Mouse (Mus musculus) lung, adult 2 months (tissue): ENCODE data around the gene Zcchc2. TPM values are rescaled to one million over a fixed set of nuclear protein-coding genes. Genes with fewer than 3 reads are reported as not detected.

Experiments used
- DNase-seq: peaks from one replicate; pipeline ENCODE4 v3.0.0; 2022
- H3K4me1 ChIP-seq: fragments of 200-500 bp; 2 replicates; pipeline ENCODE4 v1.6.1; 2011; ENCODE audit warnings: low read length; ENCODE audit not compliant: control insufficient read depth, insufficient read depth
- H3K4me3 ChIP-seq: fragments of 200-500 bp; replicated peaks from 2 replicates; pipeline ENCODE3; 2011; ENCODE audit warnings: low read depth, mild to moderate bottlenecking, control low read depth, low read length; ENCODE audit errors: extremely low read depth
- CTCF ChIP-seq: fragments of 200-500 bp; IDR thresholded peaks from 2 replicates; pipeline ENCODE4 v1.5.1; 2011; ENCODE audit warnings: mild to moderate bottlenecking, low read length, control low read depth; ENCODE audit not compliant: insufficient read depth
- POLR2A ChIP-seq: fragments of 200-500 bp; IDR thresholded peaks from 2 replicates; pipeline ENCODE4 v1.6.1; 2011; ENCODE audit warnings: low read depth, mild to moderate bottlenecking, control low read depth, low read length, borderline replicate concordance; ENCODE audit errors: extremely low read depth
- WGBS: fragments of 180-500 bp; shearing (Covaris S2); methylation state at CpG from one replicate; pipeline ENCODE4 v1.1.7; 2018; 5-methylcytosine and 5-hydroxymethylcytosine counted together
- polyA plus RNA-seq: library from polyadenylated mRNA; depleted of rRNA; stranded (reverse); fragments of >200 nt; gene quantifications from 2 replicates; pipeline ENCODE4 v1.2.3, GENCODE M21; 2012

Zcchc2 gene
- polyA plus RNA-seq, 1 experiment: 13.6 TPM

DNA sequence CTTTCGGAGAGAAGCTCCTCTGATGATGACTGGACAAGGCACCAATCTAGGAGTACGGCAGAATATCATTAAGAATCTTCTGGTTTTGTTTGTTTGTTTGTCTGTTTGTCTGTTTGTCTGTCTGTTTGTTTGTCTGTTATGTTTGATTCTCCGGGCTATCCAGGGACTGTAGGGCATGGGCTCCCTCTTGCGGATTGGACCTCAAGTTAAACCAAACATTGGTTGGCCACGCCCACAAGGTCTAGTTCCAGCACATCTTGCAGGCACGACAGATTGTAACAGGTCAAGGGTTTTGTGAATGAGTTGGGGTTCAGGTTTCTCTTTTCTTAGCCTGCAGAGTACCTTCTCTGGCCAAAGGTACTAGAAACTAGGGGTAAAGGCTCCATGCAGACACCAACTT is 64.8 kb downstream of the Zcchc2 start:
- peak; percentile 2 for DNase-seq
- no peak overlapping the region for H3K4me3 ChIP-seq
- no peaks in the 10 kb centered on the region for H3K4me1 ChIP-seq
- TF ChIP-seq POLR2A: no peak
- no peak for TF ChIP-seq CTCF
- WGBS: 68% methylated on average over 6 of the region's 6 CpGs

DNA sequence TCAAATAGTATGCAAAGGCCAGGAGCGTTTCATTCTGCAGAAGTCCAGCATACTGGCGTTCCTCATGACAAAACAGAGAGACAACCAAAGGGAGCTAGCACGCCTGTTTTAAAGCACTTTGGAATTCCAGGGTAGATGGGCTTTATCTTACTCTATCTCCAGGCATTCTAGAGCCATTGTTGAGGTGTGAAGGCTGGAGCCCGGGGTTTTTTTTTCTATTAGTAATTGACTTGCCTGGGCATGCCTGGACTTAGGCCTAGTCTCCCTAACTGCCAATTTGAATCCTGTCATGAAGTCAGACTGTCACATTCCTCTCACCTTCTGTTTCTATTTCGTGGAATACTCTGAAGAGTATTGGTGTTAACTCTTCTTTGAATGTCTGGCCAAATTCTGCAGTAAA is 68.1 kb downstream of the Zcchc2 start:
- DNase-seq: no peak
- TF ChIP-seq POLR2A (no peak), CTCF (no peak)
- no peaks in the 10 kb centered on the region for H3K4me1 ChIP-seq
- WGBS: 70% methylated on average over 5 of the region's 5 CpGs
- no peak overlapping the region for H3K4me3 ChIP-seq

DNA sequence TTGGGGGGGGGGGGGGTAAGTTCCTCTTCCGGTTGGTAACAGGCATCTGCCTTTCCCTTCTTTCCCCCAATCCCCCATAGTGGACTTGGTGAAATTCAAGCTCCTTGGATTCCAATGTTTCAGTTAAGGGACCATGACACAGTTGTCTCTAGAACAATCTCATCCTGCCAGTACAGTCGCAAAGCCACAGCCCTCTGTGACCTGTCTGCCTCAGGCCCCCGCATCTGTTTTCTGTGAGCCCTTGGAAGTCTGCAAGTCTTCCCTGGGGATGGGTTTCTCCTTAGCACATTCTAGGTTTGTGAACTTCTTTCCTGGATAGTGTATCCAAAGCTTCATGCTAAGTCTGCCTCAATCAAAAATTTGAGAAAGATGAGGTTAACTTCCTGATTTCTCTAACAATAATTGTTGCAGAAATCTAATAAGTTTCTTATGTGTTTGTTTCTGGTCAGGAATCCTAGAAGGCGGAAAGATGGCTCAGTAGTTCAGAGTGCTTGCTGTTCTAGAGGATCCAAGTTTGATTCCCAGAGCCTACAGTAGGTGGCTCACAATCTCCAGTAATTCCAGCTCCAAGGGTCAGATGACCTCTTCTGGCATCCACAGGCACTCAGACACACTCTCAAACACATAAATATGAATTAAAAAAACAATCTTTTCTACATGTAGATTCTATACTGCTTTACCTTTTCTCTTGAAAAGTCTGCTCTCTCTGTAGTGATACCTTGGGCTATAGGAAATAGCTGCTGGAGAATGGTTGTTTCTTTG is 69.5 kb downstream of the Zcchc2 start:
- H3K4me1 ChIP-seq: peaks cover 7% of the 10 kb centered on the region
- WGBS: 86% methylated on average over 4 of the region's 4 CpGs
- TF ChIP-seq POLR2A (no peak), CTCF (no peak)
- no peak overlapping the region for H3K4me3 ChIP-seq
- DNase-seq: no peak

DNA sequence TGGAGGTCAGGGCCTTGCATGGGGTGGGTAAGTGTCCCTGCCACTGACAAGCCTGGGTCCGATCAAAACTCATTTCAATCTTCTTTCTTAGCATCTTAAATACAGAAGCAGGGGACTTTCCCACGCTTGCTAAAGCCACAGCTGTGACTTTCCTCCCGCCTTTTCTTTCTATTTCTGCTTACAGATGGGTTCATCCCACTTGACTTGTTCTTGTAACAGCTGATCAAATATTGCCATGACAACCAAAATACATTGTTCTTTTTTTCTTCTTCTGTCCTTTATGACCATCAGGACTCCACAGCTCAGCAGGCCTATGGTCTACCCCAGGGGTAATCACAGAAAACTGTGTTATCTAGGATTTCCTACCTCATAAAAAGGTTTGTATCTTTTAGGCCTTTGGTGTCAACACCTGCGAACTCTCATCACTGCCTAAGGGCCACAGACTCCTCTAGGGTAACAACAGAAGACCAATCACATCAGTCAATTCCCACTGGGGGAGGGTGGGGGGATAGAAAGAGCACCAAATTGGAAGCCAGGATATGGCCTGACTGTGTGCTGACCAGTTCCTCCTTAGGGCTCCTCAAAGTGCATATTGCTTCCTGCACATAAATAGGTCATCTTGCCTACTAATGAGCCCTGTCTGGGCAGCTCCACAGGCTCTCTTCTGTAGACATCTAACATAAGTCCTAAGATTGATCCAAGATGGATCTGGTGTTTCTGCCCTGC is 71.1 kb downstream of the Zcchc2 start:
- TF ChIP-seq POLR2A: no peak
- TF ChIP-seq CTCF: no peak
- WGBS: 79% methylated on average over 4 of the region's 4 CpGs
- Histone ChIP-seq H3K4me3 (no peak overlapping the region), H3K4me1 (peaks cover 13% of the 10 kb centered on the region)
- no peak for DNase-seq

DNA sequence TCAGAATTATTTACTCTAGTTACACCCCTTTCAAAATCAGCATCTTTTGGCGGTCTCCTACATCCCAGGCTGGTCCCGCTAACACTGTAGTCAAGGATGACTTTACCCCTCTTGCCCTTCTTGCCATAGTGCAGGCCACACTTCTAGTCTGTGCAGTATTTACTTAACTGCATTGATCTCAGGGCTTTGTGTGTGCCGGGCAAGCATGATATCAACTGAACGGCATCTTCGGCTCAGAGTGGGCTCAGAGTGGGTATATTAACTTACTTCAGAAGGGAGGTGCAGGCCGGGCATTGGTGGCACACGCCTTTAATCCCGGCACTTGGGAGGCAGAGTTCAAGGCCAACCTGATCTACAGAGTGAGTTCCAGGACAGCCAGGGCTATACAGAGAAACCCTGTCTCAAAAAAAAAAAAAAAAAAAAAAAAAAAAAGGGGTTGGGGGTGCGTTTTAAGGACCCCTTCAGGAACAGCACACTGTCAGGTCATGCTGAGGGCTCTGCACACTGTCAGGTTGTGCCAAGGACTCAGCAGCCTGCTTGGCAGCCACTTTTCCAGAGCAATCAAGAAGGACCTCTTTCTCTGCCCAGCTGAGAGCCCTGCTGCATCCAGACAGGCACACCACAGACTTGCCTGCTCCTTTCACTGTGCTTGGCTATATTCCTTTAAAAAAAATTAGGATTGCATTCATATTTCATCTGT is 72.8 kb downstream of the Zcchc2 start:
- no peak for TF ChIP-seq CTCF
- TF ChIP-seq POLR2A: no peak
- H3K4me3 ChIP-seq: no peak overlapping the region
- no peak for DNase-seq
- 84% methylated on average over 9 of the region's 9 CpGs for WGBS
- peaks cover 13% of the 10 kb centered on the region for H3K4me1 ChIP-seq

DNA sequence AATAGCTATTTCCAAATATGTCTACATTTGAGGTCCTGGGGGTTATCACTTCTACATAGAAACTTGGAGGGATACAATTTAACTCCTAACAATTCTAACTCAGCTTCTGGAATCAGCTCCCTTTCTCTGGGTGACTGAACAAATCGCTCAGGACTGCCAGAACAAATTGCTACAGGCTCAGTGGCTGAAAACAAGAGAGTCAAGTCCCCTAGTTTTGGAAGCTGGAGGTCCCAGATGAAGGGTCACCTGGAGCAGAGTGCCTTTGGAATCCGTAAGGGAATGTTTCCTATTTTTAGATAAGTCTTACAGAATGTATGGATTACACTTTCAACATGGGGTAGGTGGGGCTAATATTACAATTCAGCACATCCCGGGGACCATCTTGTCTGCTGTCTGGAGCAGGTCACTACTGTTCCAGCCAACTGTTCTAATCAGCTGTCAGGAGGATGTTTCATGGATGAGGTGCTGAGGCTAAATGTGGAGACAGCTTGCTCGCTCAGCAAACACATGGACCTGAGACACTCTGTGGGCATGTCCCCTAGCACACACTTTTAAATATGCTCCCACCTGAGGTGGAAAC is 73.5 kb downstream of the Zcchc2 start:
- Histone ChIP-seq H3K4me3 (no peak overlapping the region), H3K4me1 (peaks cover 13% of the 10 kb centered on the region)
- WGBS: 64% methylated on average over 4 of the region's 4 CpGs
- no peak for DNase-seq
- no peak for TF ChIP-seq CTCF
- no peak for TF ChIP-seq POLR2A

DNA sequence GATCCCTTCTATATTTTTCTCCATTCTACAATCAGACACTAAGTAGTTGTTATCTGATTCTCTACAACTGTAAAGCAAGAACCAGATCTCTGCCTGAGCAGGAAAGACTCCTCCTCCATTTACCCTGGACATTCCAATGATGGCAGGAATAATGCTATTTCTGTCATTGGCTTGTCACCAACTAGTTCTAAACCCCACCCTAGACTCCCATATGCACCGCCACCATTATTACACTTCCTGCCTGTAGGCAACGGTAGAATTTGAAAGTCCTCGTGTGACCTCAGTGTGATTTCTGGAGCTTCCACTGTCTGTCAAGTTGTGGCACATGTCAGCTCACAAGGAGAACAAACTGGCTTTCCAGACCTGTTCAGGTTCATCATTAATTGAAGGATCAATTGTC is 74.1 kb downstream of the Zcchc2 start:
- 25% methylated on average over 3 of the region's 3 CpGs for WGBS
- TF ChIP-seq POLR2A (no peak), CTCF (no peak)
- Histone ChIP-seq H3K4me1 (peaks cover 13% of the 10 kb centered on the region), H3K4me3 (no peak overlapping the region)
- no peak for DNase-seq

DNA sequence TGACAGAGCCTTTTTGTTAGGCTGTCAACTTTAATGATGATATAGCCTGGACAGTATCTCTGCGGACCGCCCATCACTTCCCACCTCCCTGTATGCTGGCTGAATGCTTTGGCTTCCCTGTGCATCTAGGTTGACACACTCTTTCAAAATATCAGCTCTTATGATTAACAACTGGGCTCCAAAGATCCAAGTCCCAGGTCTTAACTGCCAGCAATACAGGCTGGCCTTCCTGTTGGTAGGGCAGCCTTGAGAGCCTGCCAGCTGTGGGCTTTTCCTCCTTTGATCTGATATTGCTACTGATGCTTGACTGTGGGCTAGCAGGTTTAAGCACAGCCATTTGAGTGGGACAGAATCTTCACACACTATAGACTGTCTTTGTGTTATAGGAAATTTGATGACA is 74.5 kb downstream of the Zcchc2 start:
- WGBS: 44% methylated on average over 2 of the region's 2 CpGs
- no peak for DNase-seq

DNA sequence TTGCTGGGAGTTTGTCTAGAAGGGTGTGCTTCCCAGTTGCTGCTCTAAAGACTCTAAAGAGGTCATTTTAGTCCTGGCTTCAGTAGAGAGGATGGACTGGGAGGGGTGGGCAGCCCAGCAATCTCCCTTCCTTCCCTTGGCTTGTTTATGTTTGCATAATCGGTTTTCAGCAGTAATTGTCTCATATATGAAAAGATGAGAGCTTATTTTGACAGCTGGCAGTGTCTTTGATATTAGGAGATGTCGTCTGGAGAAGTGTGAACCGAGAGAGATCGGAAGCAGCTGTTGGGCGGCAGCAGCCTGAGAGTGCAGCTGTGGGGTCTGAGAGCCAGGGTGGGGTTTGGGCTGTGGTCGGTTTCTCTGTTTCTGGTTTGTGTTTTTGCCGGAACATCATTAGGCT is 75.5 kb downstream of the Zcchc2 start:
- no peak for TF ChIP-seq CTCF
- TF ChIP-seq POLR2A: no peak
- Histone ChIP-seq H3K4me3 (no peak overlapping the region), H3K4me1 (peaks cover 13% of the 10 kb centered on the region)
- WGBS: 24% methylated on average over 7 of the region's 7 CpGs
- DNase-seq: no peak

More for the DNA sequence above, 74.5 kb downstream of the Zcchc2 start:
- no peak overlapping the region for H3K4me3 ChIP-seq
- no peak for TF ChIP-seq POLR2A
- peaks cover 13% of the 10 kb centered on the region for H3K4me1 ChIP-seq

DNA sequence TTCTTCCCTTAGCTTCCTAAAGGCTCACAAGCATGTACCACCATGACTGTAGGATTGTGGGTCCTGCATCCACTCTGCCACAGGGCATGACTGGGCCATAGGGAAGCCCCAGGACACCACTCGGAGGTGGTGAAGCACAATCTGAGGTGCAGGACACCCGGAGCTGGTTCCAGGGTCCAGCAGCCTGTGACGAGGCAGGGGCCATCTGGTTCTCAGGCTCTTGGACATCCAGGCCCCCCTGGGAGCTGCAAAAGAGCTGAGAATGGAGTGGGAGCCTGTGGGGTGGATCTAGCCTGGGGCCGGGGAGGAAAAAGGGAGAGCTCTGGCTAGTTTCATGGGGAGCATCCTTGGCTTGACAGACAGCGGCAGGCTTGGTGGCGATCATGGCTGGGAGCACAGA is 77.1 kb downstream of the Zcchc2 start:
- 94% methylated on average over 6 of the region's 6 CpGs for WGBS
- DNase-seq: no peak
- H3K4me1 ChIP-seq: peaks cover 13% of the 10 kb centered on the region
- no peak overlapping the region for H3K4me3 ChIP-seq
- TF ChIP-seq CTCF (no peak), POLR2A (no peak)
